Mouse (Mus musculus): Measurements from ENCODE around the gene Hexim2. TPM values are rescaled to one million over a fixed set of nuclear protein-coding genes. Genes with fewer than 3 reads are reported as not detected.

Gene Hexim2
- polyA plus RNA-seq, 1 experiment from 2014 or later = 3.4 TPM

DNA sequence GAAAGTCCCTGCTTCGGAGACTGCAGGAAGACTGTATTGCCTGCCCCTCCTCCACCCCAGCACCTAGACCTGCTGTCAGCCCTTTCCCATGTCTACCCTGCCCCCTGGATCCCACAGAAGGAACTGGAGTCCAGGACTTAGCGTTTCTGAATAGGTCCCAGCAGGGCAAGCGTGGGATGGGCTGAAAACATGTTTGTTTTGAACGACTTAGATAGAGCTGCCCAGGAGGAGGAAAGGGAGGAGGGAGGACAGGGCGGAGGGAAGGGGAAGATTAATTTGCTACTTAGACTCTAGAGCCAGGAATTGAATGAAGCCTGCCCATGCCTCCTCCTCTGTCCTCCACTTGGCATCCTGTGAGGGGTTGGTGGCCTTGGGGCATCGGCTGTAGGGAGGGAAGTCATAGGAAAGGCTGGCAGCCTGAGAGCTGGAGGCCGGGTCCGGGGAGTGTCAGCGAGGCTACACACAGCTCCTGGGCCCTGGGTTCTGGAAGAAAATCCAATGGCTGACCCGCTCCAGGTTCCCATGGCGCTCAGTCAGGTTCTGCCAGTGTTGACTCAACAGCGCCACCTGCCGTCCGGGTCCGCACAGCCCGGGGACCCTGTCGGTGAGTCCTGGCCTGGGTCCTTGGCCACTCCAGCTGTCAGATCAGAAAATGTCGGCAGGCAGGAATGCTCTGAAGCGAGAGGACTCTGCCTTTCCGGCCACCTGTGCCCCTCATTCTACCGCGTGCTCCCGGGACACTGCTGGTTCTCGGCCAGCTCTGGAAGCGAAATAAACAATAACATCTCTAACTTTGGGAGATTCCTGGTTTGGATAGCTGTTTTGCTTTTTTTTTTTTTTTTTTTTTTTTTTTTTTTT, 26.6 kb downstream of the Hexim2 start:
- peak overlapping the region; percentile 18; the same call in 1 of the 2 replicates for H3K9ac ChIP-seq (replicated peaks)
- peak overlapping the region; percentile 40 for H3K4me3 ChIP-seq (ENCODE audit: low read depth, low read length)
- 0 out of 2 replicates have a peak overlapping the region, but pooled peaks have one; percentile 41 for H3K27ac ChIP-seq (ENCODE audit: low read depth)

DNA sequence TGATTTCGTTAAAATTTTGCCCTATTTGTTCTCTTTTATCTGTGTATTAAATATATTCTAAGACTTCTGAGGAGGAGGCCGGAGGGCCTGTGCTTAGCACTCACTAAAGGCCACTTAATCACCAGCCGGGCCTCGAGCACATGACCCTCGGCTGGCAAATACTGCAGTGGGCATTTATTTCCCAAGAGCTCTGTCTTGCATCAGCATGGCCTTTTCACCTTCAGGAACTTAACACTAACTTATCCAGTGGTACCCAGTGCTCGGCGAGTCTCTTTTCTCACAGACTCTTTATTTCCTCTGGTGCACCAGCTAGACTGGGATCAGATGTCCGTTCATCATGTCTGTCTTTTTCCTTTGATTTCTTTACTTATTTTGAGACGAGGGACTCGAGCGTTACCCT, 28.5 kb downstream of the Hexim2 start:
- ATAC-seq (no peak), DNase-seq (no peak)
- no peak overlapping the region for H3K4me2 ChIP-seq (ENCODE audit: low read depth, low read length)
- no peaks in the 10 kb centered on the region for H3K9me3 ChIP-seq (ENCODE audit: low read length)
- WGBS (ENCODE audit: insufficient replicate concordance) = 77% methylated on average over 11 of the region's 11 CpGs
- no peak overlapping the region for H3K9ac ChIP-seq (replicated peaks)
- no peak overlapping the region for H3K27ac ChIP-seq (ENCODE audit: low read depth)
- no peak overlapping the region for H3K4me3 ChIP-seq (ENCODE audit: low read depth, low read length)
- H3K27me3 ChIP-seq (ENCODE audit: insufficient read depth, low read length) = no peaks in the 10 kb centered on the region
- no peaks in the 10 kb centered on the region for H3K36me3 ChIP-seq (replicated peaks; ENCODE audit: insufficient read depth, low read length)
- H3K4me1 ChIP-seq (ENCODE audit: insufficient read depth) = peaks cover 7% of the 10 kb centered on the region
- TF ChIP-seq CTCF (IDR thresholded peaks at IDR 0.05; ENCODE audit: low read depth) = no peak
- TF ChIP-seq EP300 (IDR thresholded peaks at IDR 0.05; ENCODE audit: low read depth) = no peak

More for the DNA sequence above, 26.6 kb downstream of the Hexim2 start:
- Histone ChIP-seq H3K4me2 (ENCODE audit: low read depth, low read length) (peak overlapping the region; percentile 76), H3K36me3 (replicated peaks; ENCODE audit: insufficient read depth, low read length) (no peaks in the 10 kb centered on the region), H3K9me3 (ENCODE audit: low read length) (no peaks in the 10 kb centered on the region), H3K27me3 (ENCODE audit: insufficient read depth, low read length) (no peaks in the 10 kb centered on the region), H3K4me1 (ENCODE audit: insufficient read depth) (peaks cover 7% of the 10 kb centered on the region)
- DNase-seq (peak; percentile 98), ATAC-seq (peak; percentile 97)
- TF ChIP-seq EP300 (IDR thresholded peaks at IDR 0.05; ENCODE audit: low read depth) (no peak), CTCF (IDR thresholded peaks at IDR 0.05; ENCODE audit: low read depth) (peak; percentile 98)
- 4% methylated on average over 25 of the region's 25 CpGs for WGBS (ENCODE audit: insufficient replicate concordance)

DNA sequence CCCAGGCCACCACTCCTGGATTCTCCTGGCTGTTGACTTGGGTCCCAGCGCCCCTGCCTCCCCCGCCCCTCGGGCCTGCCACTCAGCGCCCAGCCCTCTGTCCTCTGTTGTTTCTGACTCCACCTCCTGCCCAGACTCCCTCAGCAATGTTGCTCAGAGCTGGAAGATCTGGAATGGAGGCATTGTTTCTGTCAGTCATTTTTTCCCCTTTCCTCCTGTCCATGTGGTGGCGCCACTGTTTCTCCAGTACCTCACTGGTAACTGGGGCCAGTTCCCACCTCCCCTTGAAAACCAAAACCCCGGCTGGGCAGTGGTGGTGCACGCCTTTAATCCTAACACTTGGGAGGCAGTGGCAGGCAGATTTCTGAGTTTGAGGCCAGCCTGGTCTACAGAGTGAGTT, 29.2 kb downstream of the Hexim2 start:
- H3K4me2 ChIP-seq (ENCODE audit: low read depth, low read length) = no peak overlapping the region
- no peaks in the 10 kb centered on the region for H3K36me3 ChIP-seq (replicated peaks; ENCODE audit: insufficient read depth, low read length)
- no peaks in the 10 kb centered on the region for H3K27me3 ChIP-seq (ENCODE audit: insufficient read depth, low read length)
- no peak overlapping the region for H3K27ac ChIP-seq (ENCODE audit: low read depth)
- no peak overlapping the region for H3K9ac ChIP-seq (replicated peaks)
- TF ChIP-seq CTCF (IDR thresholded peaks at IDR 0.05; ENCODE audit: low read depth) = peak; percentile 29
- no peak for TF ChIP-seq EP300 (IDR thresholded peaks at IDR 0.05; ENCODE audit: low read depth)
- H3K9me3 ChIP-seq (ENCODE audit: low read length) = 0 out of 2 replicates have a peak, but pooled peaks cover 2% of the 10 kb centered on the region
- DNase-seq (no peak), ATAC-seq (no peak)
- WGBS (ENCODE audit: insufficient replicate concordance) = 76% methylated on average over 7 of the region's 7 CpGs
- peaks cover 7% of the 10 kb centered on the region for H3K4me1 ChIP-seq (ENCODE audit: insufficient read depth)
- no peak overlapping the region for H3K4me3 ChIP-seq (ENCODE audit: low read depth, low read length)

DNA sequence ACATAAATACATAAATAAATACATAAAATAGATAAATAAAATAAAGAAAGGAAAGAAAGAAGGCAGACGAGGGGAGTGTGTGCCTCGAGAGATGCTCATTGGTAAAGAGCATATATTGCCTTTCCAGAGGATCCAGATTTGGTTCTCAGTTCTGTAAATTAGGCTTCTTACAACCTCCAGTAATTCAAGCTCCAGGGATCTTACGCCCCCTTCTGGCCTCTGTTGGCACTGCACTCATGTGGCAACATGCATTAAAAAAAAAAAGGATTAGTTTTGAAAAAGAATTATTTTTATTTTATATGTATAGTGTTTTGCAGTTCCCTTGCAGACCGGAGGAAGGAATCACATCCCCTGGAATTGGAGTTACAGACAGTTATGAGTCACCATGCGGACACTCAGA, 29.9 kb downstream of the Hexim2 start:
- no peak for ATAC-seq
- Histone ChIP-seq H3K27ac (ENCODE audit: low read depth) (no peak overlapping the region), H3K9ac (replicated peaks) (no peak overlapping the region), H3K4me3 (ENCODE audit: low read depth, low read length) (no peak overlapping the region), H3K27me3 (ENCODE audit: insufficient read depth, low read length) (no peaks in the 10 kb centered on the region), H3K9me3 (ENCODE audit: low read length) (0 out of 2 replicates have a peak, but pooled peaks cover 2% of the 10 kb centered on the region), H3K36me3 (replicated peaks; ENCODE audit: insufficient read depth, low read length) (no peaks in the 10 kb centered on the region), H3K4me2 (ENCODE audit: low read depth, low read length) (no peak overlapping the region), H3K4me1 (ENCODE audit: insufficient read depth) (peaks cover 7% of the 10 kb centered on the region)
- WGBS (ENCODE audit: insufficient replicate concordance) = 85% methylated on average over 5 of the region's 5 CpGs
- DNase-seq = peak; percentile 66
- TF ChIP-seq EP300 (IDR thresholded peaks at IDR 0.05; ENCODE audit: low read depth) (no peak), CTCF (IDR thresholded peaks at IDR 0.05; ENCODE audit: low read depth) (peak; percentile 64)

DNA sequence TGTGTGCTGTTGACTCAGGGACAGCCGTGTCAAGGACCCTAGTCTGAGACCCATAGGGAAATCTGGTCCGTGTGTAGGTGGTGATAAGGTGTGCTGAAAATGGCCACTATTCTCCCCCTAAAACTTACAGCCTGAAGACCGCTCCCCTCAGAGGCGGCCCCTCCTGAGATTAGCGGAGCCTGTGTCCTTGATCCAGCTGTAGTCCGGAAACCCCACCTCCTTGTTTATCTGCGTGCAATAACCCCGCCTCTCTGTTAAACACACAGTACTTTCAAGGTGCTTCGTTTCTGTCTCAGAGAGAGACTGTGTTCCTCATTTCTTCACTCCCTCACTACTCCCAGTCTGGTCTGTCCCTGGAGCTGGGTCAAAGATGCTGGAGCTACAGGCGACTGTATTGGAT, 32.2 kb downstream of the Hexim2 start:
- no peak for DNase-seq
- Histone ChIP-seq H3K4me1 (ENCODE audit: insufficient read depth) (no peaks in the 10 kb centered on the region), H3K9ac (replicated peaks) (no peak overlapping the region), H3K36me3 (replicated peaks; ENCODE audit: insufficient read depth, low read length) (no peaks in the 10 kb centered on the region), H3K27ac (ENCODE audit: low read depth) (no peak overlapping the region), H3K4me2 (ENCODE audit: low read depth, low read length) (peak overlapping the region; percentile 35; the same call in 1 of the 2 replicates), H3K4me3 (ENCODE audit: low read depth, low read length) (no peak overlapping the region), H3K27me3 (ENCODE audit: insufficient read depth, low read length) (0 out of 2 replicates have a peak, but pooled peaks cover 4% of the 10 kb centered on the region), H3K9me3 (ENCODE audit: low read length) (0 out of 2 replicates have a peak, but pooled peaks cover 2% of the 10 kb centered on the region)
- no peak for TF ChIP-seq EP300 (IDR thresholded peaks at IDR 0.05; ENCODE audit: low read depth)
- no peak for TF ChIP-seq CTCF (IDR thresholded peaks at IDR 0.05; ENCODE audit: low read depth)
- no peak for ATAC-seq
- 21% methylated on average over 10 of the region's 10 CpGs for WGBS (ENCODE audit: insufficient replicate concordance)

DNA sequence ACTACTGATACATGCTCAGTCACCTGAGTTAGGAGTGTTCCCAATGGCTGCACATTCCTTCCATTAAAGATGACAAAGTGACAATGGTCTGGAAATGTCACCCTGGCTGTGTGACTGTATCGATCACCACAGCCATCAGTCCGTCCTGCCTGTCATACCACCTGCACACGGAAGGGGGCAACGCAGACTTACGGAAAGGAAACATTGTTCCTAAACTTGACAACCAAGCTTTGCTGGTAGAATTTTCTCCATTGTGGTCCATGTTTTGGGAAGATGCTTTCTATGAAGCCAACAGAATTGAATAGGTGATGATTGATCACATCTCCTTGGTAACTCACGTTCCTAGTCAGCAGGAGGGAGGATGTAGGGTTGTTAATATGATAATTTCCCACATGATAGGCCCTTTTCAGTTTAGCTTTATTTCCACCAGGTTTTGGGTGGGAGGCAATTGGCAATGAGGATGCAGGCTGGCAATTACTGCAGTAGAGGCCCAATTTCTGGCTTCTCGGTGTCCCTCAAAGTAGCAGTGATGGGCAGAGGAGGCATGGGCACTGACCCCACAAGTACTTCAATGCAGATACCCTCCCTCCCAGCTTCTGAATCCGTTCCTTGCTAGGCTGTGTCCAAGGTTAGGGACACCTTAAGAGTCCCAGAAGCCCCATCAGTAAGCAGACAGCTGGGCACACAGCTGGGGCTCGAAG, 36.6 kb downstream of the Hexim2 start:
- Histone ChIP-seq H3K27me3 (ENCODE audit: insufficient read depth, low read length) (peaks cover 28% of the 10 kb centered on the region), H3K4me2 (ENCODE audit: low read depth, low read length) (no peak overlapping the region), H3K4me1 (ENCODE audit: insufficient read depth) (peaks cover 10% of the 10 kb centered on the region), H3K36me3 (replicated peaks; ENCODE audit: insufficient read depth, low read length) (no peaks in the 10 kb centered on the region), H3K9me3 (ENCODE audit: low read length) (0 out of 2 replicates have a peak, but pooled peaks cover 2% of the 10 kb centered on the region), H3K9ac (replicated peaks) (no peak overlapping the region), H3K4me3 (ENCODE audit: low read depth, low read length) (no peak overlapping the region), H3K27ac (ENCODE audit: low read depth) (no peak overlapping the region)
- 22% methylated on average over 9 of the region's 9 CpGs for WGBS (ENCODE audit: insufficient replicate concordance)
- DNase-seq (peak; percentile 73), ATAC-seq (peak; percentile 37; the same call in 1 of the 2 replicates)
- TF ChIP-seq CTCF (IDR thresholded peaks at IDR 0.05; ENCODE audit: low read depth) (peak; percentile 98), EP300 (IDR thresholded peaks at IDR 0.05; ENCODE audit: low read depth) (no peak)

All from liver, postnatal 0 days (tissue).